Mouse (Mus musculus) spleen, adult 18-20 months (tissue): ENCODE data around the gene Prelid3b.

Source experiments
- DNase-seq, 2 experiments: peaks; one replicate each; pipeline ENCODE4 v3.0.0; 2022; ENCODE audit warnings: mixed read lengths in 2 of 2

The Prelid3b gene

GRCm38 (mm10) chr2:174472818-174473549, at the start of gene Prelid3b:
Gene Prelid3b (minus strand): TSS chr2:174473081.
- peak; percentile 99 to 100 for DNase-seq

GRCm38 (mm10) chr2:174522134-174522533, 49.3 kb upstream of the Prelid3b start:
- no peak for DNase-seq

- DNase-seq: no peak
Observed at GRCm38 (mm10) chr2:174517141-174518079, 44.5 kb upstream of the Prelid3b start.

- no peak for DNase-seq
Observed at GRCm38 (mm10) chr2:174514887-174515286, 42.0 kb upstream of the Prelid3b start.

- no peak for DNase-seq
Observed at GRCm38 (mm10) chr2:174513827-174514226, 40.9 kb upstream of the Prelid3b start.

GRCm38 (mm10) chr2:174509825-174510224, 36.9 kb upstream of the Prelid3b start:
- no peak for DNase-seq

- DNase-seq: no peak
Observed at GRCm38 (mm10) chr2:174507998-174508397, 35.1 kb upstream of the Prelid3b start.

- DNase-seq: no peak
Observed at GRCm38 (mm10) chr2:174502831-174503460, 30.1 kb upstream of the Prelid3b start.

- DNase-seq: no peak
Observed at GRCm38 (mm10) chr2:174502321-174502720, 29.4 kb upstream of the Prelid3b start.

- no peak for DNase-seq
Observed at GRCm38 (mm10) chr2:174501517-174501916, 28.6 kb upstream of the Prelid3b start.

GRCm38 (mm10) chr2:174500814-174501503, 28.1 kb upstream of the Prelid3b start:
- DNase-seq: no peak

- peak in 1 of 2 experiments; percentile 57 for DNase-seq
Observed at GRCm38 (mm10) chr2:174492858-174493257, 20.0 kb upstream of the Prelid3b start.

- DNase-seq: no peak
Observed at GRCm38 (mm10) chr2:174487005-174487404, 14.1 kb upstream of the Prelid3b start.

- no peak for DNase-seq
Observed at GRCm38 (mm10) chr2:174478746-174479145, 5.9 kb upstream of the Prelid3b start.

- DNase-seq: no peak
Observed at GRCm38 (mm10) chr2:174477543-174478319, 4.8 kb upstream of the Prelid3b start.

GRCm38 (mm10) chr2:174473550-174473927, 658 bp upstream of the Prelid3b start:
- DNase-seq: peak in 1 of 2 experiments; percentile 10

GRCm38 (mm10) chr2:174472407-174472806, 474 bp downstream of the Prelid3b start:
- no peak for DNase-seq

GRCm38 (mm10) chr2:174470786-174471405, 2.0 kb downstream of the Prelid3b start:
- DNase-seq: no peak

- DNase-seq: no peak
Observed at GRCm38 (mm10) chr2:174470333-174470732, 2.5 kb downstream of the Prelid3b start.

- peak; percentile 92 to 94 for DNase-seq
Observed at GRCm38 (mm10) chr2:174463789-174464523, 8.9 kb downstream of the Prelid3b start, which contains the start of gene Atp5e. Gene Atp5e (minus strand): TSS chr2:174464105.
